Mouse (Mus musculus) cerebellum, adult 2 months (tissue): Measurements from ENCODE around the gene Ankar.

ENCODE experiments used
- CTCF ChIP-seq: fragments of 200-500 bp; IDR thresholded peaks from 2 replicates; pipeline ENCODE4 v1.5.1; 2011; ENCODE audit warnings: low read depth, mild to moderate bottlenecking, control low read depth, low read length, moderate library complexity, borderline replicate concordance; ENCODE audit not compliant: insufficient read depth
- POLR2A ChIP-seq: fragments of 200-500 bp; IDR thresholded peaks from 2 replicates; pipeline ENCODE4 v1.6.1; 2011; ENCODE audit warnings: low read length, control low read depth, borderline replicate concordance; ENCODE audit not compliant: insufficient read depth

DNA sequence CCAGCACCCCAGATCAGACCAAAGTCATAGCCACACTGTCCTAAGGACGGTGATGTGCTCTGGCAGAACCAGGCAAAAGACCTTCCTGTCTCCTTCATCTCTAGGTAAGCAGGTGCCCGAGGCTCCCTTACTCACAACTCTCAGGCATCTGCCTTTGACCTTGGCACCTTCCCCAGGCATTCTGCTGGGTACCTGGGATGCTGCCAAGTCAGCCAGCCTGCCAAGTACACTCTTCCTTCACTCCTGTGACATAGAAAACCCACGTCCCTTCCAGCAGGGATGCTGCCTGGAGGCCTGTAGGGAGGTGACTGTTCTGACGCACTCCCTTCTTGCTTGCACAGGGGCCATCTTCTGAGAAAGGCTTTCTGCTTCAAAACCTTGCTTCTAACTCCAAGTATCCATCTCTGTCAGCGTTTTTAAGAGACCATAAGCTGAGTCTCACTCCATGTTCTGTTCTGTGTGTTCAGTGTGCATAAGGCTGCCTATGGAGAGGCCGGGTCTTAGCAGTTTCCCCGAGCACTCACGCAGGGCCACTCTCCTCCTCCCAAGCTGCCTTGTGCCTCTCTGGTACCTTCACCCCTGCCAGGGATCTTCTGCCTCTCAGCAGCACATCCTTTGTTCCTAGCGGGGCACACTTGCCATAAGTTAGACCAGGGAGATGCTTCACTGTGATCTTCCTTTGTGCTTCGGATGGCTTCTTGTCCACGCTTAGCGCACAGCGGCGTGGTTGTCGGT is 38.7 kb upstream of the Ankar start:
- TF ChIP-seq POLR2A: no peak
- TF ChIP-seq CTCF: no peak
